Mouse (Mus musculus) ES-Bruce4 (cell line): Measurements from ENCODE around the gene Spats2.

ENCODE experiments used
- CTCF ChIP-seq: IDR thresholded peaks from one replicate; pipeline ENCODE4 v1.8.1; 2011; ENCODE audit warnings: low read depth, low read length
- EP300 ChIP-seq: IDR thresholded peaks from 2 replicates; pipeline ENCODE4 v1.6.1; 2011; ENCODE audit warnings: low read depth, low read length; ENCODE audit not compliant: insufficient read depth

GRCm38 (mm10) chr15:99184217-99184914 lies 58.6 kb downstream of the Spats2 start:
- TF ChIP-seq EP300, result no peak
- TF ChIP-seq CTCF, result no peak
